Mouse (Mus musculus): Measurements from ENCODE around the gene Acbd5.

GRCm38 (mm10) chr2:23119573-23119972 is 51.6 kb downstream of the Acbd5 start:
- no peak for TF ChIP-seq CTCF (IDR thresholded peaks at IDR 0.05; ENCODE audit: low read depth, low read length)
- no peak for TF ChIP-seq POLR2A (IDR thresholded peaks at IDR 0.05; ENCODE audit: insufficient read depth, low read length)

Data from ES-Bruce4 (cell line).